Mouse (Mus musculus): ENCODE data around the gene Shkbp1.

The Shkbp1 gene

DNA sequence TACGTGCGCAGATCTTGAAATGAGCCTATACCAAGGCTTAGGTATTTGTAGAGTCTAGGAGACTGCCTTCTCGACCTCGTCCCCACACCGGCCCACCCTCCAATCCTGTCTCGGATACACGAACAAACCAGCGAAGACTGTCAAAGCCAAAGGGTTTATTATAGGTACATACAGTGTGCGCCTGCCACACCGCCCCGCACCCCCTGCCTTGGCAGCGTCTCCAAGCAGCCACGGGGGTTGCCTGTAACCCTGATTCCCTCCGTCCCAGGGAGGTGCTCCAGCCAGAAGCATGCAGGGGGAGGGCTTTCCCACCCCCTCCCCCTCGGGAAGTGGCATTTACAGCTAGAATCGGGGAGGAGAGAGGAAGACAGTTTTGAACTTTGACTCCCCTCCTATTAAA lies 429 bp upstream of the Shkbp1 start:
- POLR2A ChIA-PET, result interaction anchor here (0.5 to 8.6 kb wide), 67 partner anchors 10 to 1215 kb away, joined by 3 to 97 read pairs (median 4); partner anchors contain the start of genes BC024978 (in 2 of the 4), Sertad1 (in 2 of the 4), Snrpa (in 2 of the 4) and Egln2 (in 1 of the 4)
- CTCF ChIA-PET, result interaction anchor here (0.5 to 2.4 kb wide), 45 partner anchors 9 to 940 kb away, joined by 3 to 12 read pairs (median 4); partner anchors contain the start of gene Zfp60 (in 1 of the 4)

DNA sequence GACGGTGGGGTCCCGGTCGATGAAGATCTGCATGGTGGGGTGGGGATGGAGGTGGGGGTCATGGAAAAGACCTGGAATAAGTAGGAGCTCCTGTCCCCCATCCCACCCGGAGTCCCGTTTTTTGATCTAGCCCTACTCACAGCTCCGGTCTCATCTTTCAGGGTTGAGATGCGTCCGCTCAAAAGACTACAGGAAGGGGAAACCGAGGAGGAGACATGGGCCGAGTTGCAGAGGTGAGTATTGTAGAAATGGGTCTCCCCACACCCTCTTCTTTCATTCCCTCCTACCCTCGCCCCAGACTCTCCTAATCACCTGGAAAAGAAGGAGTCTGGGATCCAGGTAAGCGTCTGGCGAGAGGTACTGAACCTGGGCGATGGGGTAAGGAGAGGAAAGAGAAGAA lies 558 bp downstream of the Shkbp1 start:
- CTCF ChIA-PET, result interaction anchor here (0.7 to 2.4 kb wide), 31 partner anchors 8 to 376 kb away, joined by 3 to 9 read pairs (median 4); partner anchors contain the start of gene Zfp60 (in 1 of the 4)
- POLR2A ChIA-PET, result interaction anchor here (0.7 to 8.6 kb wide), 45 partner anchors 9 to 293 kb away, joined by 3 to 97 read pairs (median 6); partner anchors contain the start of genes BC024978 (in 2 of the 4), Sertad1 (in 2 of the 4), Snrpa (in 2 of the 4) and Coq8b (in 1 of the 4)

DNA sequence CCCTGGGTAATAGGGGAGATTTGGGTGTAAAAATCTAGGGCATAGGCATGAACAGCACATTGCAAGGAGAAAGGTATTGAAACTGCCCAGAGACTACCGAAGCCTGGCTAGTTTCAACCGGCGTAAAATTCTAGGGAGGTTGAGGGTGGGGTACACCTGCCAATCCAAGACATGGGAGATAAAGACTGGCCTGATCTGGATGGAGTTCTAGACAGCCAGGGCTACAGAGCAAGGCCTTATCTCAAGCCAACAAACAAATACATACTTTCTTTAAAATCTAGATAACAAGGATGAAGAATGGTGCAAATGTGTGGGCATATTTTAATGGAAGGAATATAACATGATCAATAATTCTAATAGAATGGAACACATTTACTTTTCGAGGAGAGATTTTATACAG lies 1.0 kb downstream of the Shkbp1 start:
- CTCF ChIA-PET, result interaction anchor here in 3 of 4 experiments (0.5 to 2.0 kb wide), 13 partner anchors 11 to 736 kb away, joined by 3 to 8 read pairs (median 4); no protein-coding TSS in a partner anchor
- POLR2A ChIA-PET, result interaction anchor here (0.5 to 8.6 kb wide), 28 partner anchors 9 to 378 kb away, joined by 3 to 97 read pairs (median 5); partner anchors contain the start of genes BC024978 (in 1 of the 4), Coq8b (in 1 of the 4), Ltbp4 (in 1 of the 4) and Numbl (in 1 of the 4)

DNA sequence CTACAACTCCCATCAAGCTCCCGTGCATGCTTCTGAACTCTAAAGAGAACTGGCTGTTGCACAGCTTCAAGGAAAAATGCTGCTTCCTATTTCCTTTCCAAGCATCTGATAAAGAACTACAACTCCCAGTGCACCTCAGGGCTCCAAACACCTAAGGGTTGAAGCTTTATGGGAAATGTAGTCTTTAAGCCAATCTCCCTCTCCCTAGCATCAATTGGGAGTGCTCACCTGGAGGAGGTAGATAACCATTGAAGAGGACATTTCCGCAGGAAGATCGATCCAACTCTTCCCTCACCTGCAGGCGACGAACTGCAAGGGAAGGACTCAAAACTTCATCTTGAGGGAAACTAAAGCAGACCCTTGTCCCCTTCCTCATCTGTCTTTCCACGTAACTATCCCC lies 1.7 kb downstream of the Shkbp1 start:
- POLR2A ChIA-PET, result interaction anchor here in 3 of 4 experiments (0.6 to 8.6 kb wide), 28 partner anchors 9 to 1605 kb away, joined by 3 to 97 read pairs (median 4); partner anchors contain the start of genes Coq8b (in 1 of the 3), Ltbp4 (in 1 of the 3), Numbl (in 1 of the 3) and Sertad1 (in 1 of the 3)
- CTCF ChIA-PET, result interaction anchor here in 3 of 4 experiments (0.5 to 2.0 kb wide), 17 partner anchors 10 to 736 kb away, joined by 3 to 8 read pairs (median 3); partner anchors contain the start of genes Coq8b (in 1 of the 3) and Zfp607b (in 1 of the 3)

DNA sequence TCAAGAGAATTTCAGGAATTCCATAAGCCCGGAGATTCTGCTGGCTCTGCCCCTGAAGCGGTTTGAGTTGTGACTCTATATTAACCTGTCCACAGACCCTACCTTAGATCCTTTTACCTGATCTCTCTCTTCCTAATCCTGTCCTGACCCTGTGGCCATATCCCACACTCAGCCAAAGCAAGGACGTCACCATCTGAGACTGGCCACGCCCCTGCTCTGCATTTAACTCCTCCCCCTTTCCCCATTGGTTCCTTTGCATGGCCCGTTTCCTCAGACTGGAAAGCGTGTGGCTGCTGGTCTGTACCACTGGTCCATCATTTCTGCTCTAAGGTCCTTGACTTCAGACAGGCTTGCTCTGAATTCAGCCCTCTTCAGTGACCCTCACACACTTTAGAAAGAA lies 10.4 kb downstream of the Shkbp1 start:
- ChIA-PET CTCF (no interaction called here), POLR2A (interaction anchor here in 1 of 4 experiments (2.9 kb wide), 1 partner anchor 11 kb away, joined by 14 read pairs; the partner anchor contains the start of genes Gm20479 and Shkbp1)

DNA sequence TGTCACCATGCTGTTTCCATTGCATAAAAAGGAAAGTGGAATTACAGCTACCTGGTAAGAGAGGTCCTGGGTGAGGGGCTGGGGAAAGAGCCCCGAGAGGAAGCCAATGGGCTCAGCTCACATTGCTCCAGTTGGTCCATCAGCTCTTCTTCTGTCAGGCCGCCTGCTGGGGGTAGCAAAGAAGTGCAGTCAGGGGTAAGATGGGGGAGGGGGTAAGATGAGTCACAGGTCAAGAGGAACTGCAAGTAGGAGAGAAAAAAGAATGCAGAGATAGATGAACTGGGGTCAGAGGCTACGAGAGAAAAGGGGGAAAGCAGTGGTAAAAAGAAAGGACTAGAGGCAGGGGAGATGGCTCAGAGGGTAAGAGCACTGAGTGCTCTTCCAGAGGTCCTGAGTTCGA lies 13.2 kb downstream of the Shkbp1 start:
- POLR2A ChIA-PET, result interaction anchor here (0.6 to 2.3 kb wide), 27 partner anchors 8 to 91 kb away, joined by 3 to 11 read pairs (median 3); partner anchors contain the start of genes Gm20479 (in 1 of the 4) and Shkbp1 (in 1 of the 4)

DNA sequence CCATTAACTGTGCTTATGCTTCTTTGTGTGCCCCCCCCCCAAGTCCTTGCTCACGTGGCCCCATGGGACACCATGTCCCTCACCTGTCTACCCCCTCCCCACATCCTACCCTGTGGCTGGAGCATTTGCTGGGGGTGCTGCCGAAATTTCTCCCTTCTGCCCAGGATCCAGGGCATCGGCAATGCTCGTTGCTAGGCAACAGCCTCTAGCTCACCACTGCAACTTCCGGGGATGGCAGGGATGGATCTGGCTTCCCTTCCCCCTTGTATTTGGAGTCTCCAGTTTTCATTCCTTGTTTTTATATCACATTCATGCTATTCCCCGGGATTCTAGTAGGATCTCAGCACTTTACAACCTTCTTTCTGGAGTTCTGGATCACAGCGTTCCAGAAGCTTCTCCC lies 16.3 kb downstream of the Shkbp1 start:
- CTCF ChIA-PET, result no interaction called here

More for the DNA sequence above, 13.2 kb downstream of the Shkbp1 start:
- CTCF ChIA-PET, result interaction anchor here (0.5 to 2.2 kb wide), 39 partner anchors 9 to 208 kb away, joined by 3 to 28 read pairs (median 4); partner anchors contain the start of genes Gm20479 (in 1 of the 4) and Shkbp1 (in 1 of the 4)

DNA sequence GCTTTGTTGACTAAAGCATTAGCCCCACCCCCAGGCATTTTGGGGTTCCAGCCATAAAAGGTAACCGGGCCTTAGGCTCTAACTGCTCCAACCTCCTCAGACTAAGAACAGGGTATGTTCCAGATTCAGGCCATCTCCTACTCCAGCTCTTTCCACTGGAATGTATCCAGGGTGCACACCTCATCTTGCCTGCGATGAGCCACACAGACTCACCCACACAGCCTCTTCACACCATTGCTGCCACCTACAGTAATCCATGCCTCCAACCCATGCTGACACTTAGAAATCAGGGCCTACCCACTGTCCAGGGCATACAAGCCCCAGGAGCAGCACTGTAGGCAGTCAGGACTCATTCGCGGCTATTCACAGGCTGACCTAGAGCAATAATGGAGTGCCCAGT lies 16.7 kb downstream of the Shkbp1 start:
- POLR2A ChIA-PET, result interaction anchor here in 2 of 4 experiments (0.9 to 3.4 kb wide), 7 partner anchors 10 to 60 kb away, joined by 3 to 25 read pairs (median 4); partner anchors contain the start of genes Gm20479 (in 1 of the 2) and Shkbp1 (in 1 of the 2)
- CTCF ChIA-PET, result interaction anchor here in 1 of 4 experiments (0.5 kb wide), 1 partner anchor 62 kb away, joined by 3 read pairs; no protein-coding TSS in a partner anchor

More for the DNA sequence above, 16.3 kb downstream of the Shkbp1 start:
- POLR2A ChIA-PET, result interaction anchor here in 2 of 4 experiments (1.2 to 3.4 kb wide), 8 partner anchors 8 to 59 kb away, joined by 3 to 25 read pairs (median 5); partner anchors contain the start of genes Gm20479 (in 1 of the 2) and Shkbp1 (in 1 of the 2)

DNA sequence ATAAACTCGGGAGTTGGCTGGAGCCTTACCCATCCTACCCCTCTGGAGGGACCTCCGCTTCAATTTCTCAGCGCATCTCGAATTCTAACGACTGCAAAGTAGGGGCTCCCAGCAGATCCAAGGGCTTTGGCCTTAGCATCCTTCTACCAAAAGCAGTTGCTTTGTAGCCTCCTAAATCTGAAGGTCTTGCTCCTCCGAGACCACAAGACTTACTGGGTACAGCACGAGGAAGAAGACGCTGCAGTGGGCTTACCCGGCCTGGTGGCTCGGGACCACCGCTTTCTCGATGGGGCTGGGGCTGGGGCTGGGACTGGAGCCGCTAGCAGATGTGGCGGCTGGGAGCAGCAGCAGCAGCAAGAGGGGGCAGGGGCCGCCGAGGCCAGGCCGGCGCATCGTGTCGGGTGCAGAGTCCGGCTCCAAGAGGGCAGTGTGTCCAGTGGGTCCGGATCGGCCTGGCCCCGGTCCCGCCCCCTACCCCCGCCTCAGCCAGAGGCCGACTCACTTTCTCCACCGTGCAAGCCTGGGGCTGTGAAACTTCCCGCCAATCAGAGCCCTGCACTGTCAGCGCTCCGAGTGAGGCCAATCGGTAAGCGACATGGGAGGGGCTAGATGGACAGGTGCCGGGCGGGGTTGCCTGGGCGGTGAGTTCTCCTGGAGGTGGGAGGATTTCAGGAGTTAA lies 18.5 kb downstream of the Shkbp1 start, which contains the start of gene Ltbp4:
Gene Ltbp4, minus strand, starts transcription at position 518 of the 679 bp plus-strand sequence.
- ChIA-PET CTCF (interaction anchor here in 2 of 4 experiments (0.6 to 1.2 kb wide), 12 partner anchors 15 to 169 kb away, joined by 3 to 10 read pairs (median 3); no protein-coding TSS in a partner anchor), POLR2A (interaction anchor here in 3 of 4 experiments (0.5 to 3.4 kb wide), 15 partner anchors 9 to 213 kb away, joined by 3 to 25 read pairs (median 4); partner anchors contain the start of genes Gm20479 (in 1 of the 3) and Shkbp1 (in 1 of the 3))

DNA sequence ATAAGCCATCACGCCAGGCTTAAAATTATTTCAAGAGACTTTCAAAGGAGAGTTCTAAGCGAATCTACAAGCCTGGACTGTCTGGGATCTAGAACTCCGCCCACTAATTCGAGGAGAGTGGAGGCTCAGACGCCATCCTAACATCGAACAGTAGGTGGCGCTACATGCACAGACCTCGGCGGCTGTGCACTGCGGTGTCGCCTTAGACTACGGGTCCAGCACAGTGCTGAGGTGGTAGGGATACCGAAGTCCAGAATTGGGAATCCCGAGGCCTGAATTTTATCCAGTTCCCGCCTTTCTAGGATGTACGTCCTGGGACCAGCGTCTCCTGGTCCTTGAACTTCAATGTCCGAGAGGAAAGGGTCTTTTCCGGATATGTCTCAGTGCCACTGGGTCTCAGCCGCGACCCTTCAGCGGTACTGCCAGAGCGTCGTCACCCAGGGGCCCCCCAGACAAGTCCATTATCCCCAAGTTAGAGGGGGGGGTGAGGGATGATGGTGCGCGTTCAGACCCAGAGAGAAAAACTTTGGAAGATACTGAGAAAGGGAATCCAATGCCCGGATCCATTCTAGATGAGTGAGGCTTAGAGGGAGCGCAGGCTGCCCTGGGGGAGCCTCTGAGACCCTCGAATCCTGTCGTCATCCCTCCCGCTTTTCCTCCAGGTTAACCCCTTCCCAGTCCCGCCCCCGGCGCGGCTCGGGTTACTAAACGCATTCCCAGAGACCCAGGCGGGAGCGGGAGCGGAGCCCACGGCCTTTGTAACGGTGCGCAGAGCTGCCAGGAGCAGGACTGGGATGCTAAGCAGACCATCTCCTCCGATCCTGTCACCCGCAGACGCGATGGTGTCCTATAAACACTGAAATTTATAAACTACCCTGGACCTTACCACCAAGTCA lies 19.6 kb downstream of the Shkbp1 start:
- CTCF ChIA-PET, result interaction anchor here in 2 of 4 experiments (0.6 to 1.2 kb wide), 10 partner anchors 19 to 170 kb away, joined by 3 to 10 read pairs (median 3); no protein-coding TSS in a partner anchor
- POLR2A ChIA-PET, result interaction anchor here in 3 of 4 experiments (0.5 to 21.4 kb wide), 16 partner anchors 10 to 68 kb away, joined by 3 to 590 read pairs (median 4); partner anchors contain the start of genes Gm20479 (in 1 of the 3) and Shkbp1 (in 1 of the 3)

DNA sequence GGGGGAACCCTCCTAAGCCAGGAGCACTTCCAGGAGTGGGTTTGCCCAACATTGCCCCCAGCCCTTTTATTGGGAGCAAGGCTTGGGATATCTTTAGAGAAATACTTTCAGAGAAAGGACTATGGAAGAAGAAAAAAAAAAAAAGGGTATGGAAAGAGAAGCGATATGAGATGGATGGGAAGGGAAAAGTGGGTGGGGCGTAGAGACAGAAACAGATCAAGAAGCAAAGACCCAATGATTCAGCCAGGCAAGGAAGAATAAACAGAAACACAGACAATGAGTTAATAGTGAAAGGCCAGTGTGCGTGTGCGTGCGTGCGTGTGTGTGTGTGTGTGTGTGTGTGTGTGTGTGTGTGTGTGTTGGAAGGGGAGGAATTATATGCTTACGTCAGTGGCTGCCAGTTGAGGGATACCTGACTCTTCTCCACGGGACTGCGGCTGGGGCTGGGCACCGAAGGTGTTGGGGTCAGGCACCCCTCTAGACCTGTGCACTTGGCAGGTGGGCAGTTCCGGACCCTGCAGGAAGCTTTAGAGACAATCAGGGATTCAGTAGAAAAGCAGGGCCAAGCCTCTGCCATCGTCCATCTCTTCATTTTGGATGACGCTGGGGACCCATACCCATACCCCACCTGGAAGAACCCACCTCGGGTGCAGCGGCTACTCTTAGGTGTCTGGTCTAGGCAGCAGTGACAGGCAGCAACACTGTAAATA lies 20.7 kb downstream of the Shkbp1 start:
- POLR2A ChIA-PET, result interaction anchor here in 3 of 4 experiments (0.5 to 21.4 kb wide), 8 partner anchors 9 to 69 kb away, joined by 3 to 590 read pairs (median 28); partner anchors contain the start of genes Gm20479 (in 1 of the 3) and Shkbp1 (in 1 of the 3)
- CTCF ChIA-PET, result interaction anchor here in 3 of 4 experiments (1.0 to 8.5 kb wide), 5 partner anchors 27 to 72 kb away, joined by 3 to 173 read pairs (median 68); no protein-coding TSS in a partner anchor

DNA sequence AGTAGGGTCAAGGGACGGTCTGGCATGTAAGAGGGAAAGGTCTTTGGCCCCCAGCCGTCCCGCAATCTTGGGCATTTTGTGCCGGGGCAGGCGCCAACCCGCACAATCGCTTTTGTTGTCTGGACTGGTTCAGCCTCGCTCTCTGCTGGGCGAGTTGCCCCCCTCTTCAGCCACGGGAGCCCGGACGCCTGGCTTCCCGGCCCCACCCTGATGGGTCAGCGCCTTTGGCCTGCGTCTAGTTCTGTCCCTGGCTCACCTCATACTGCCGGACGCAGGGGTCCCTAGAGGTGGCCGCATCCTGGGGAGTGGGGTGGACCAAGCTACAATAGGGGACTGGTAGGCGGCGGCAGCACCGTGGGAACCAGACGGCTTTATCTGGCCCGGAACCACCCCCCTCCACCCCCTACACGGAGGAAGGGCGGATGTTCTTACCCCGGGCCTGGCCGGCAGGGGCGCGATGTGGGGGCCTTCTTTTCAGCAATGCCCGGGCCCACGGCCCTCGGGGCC lies 21.4 kb downstream of the Shkbp1 start:
- CTCF ChIA-PET, result interaction anchor here (0.6 to 8.5 kb wide), 19 partner anchors 8 to 1016 kb away, joined by 3 to 173 read pairs (median 4); partner anchors contain the start of gene Rps16 (in 1 of the 4)
- POLR2A ChIA-PET, result interaction anchor here in 3 of 4 experiments (0.5 to 21.4 kb wide), 15 partner anchors 8 to 68 kb away, joined by 3 to 590 read pairs (median 4); partner anchors contain the start of genes Gm20479 (in 1 of the 3) and Shkbp1 (in 1 of the 3)

DNA sequence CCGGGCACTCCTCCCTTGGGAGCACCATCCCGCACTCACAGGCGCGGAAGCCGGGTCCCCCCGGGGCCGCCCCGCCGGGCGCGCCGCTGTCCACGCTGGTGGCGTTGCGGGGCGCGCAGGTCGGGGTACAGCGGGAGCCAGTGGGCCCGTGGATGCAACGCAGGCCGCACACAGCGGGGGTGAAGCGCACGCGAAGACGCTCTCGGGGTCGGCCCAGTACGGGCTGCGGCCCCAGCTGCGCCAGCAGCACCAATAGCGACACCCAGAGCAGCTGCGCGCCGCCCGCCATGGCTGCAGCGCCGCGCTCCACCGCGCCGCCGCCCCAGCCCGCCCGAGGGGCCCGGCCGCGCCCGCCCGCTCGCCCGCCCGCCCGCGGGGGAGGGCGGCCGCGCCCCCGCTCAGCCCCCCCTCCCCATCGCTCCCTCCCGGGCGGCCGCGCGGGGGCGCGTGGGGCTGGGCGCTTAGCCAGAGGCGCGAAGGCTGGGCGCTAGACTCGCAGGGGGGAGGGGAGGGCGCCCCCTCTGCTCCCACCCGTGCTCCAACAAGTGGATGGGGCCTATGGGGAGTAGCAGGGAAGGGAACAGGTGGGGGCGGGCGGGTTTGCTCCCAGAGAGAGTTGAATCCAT lies 22.4 kb downstream of the Shkbp1 start:
- ChIA-PET CTCF (interaction anchor here (0.6 to 8.5 kb wide), 39 partner anchors 7 to 1017 kb away, joined by 3 to 173 read pairs (median 8); partner anchors contain the start of genes Akt2 (in 1 of the 4) and Rps16 (in 1 of the 4)), POLR2A (interaction anchor here (0.6 to 21.4 kb wide), 43 partner anchors 9 to 685 kb away, joined by 3 to 590 read pairs (median 4); partner anchors contain the start of genes Gm20479 (in 2 of the 4), Shkbp1 (in 2 of the 4), Snrpa (in 2 of the 4) and BC024978 (in 1 of the 4))

DNA sequence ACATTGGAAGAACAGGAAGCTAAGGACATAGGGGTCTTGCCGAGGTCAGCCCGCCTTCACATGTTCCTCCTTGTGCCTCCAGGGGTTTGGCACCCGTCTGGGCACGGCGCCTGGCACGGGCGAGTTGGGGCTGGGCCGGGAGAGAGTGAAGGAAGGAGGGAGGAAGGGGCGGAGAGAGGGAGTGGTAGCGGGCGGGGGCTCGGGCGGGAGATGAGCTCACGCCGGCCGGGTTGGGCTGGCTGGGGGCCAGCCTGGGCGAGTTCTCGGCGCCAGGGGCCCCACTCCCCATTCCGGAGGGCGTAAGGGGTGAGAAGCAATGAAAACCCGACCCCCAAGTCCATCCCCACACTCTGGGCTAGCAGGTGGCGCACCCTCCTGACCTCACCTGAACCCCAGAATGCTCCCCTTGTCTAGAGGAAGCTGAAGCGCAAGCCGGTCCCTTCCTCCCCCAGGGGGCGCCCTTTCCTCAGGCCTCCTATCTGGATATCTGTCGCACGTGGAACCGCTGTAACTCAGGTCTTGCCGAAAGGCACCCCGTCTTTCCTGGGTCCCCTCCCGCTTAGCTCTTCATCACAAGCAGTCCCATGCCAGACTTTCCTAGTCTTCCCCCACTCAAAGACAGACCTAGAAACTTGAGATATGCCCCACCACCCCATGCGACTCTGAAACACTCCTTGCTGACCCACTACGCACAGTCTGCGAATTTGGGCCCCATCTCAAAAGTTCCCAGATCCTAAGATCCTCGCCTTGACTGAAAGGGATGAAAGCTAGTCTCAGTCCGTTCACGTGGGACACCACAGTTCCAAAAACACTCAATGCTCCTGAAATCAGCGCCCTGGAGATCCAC lies 23.2 kb downstream of the Shkbp1 start:
- POLR2A ChIA-PET, result interaction anchor here (0.5 to 21.4 kb wide), 80 partner anchors 8 to 1543 kb away, joined by 3 to 590 read pairs (median 5); partner anchors contain the start of genes BC024978 (in 2 of the 4), Egln2 (in 2 of the 4), Gm20479 (in 2 of the 4) and Sertad1 (in 2 of the 4)
- CTCF ChIA-PET, result interaction anchor here (0.5 to 8.5 kb wide), 85 partner anchors 8 to 1577 kb away, joined by 3 to 173 read pairs (median 5); partner anchors contain the start of genes Akt2 (in 1 of the 4), Coq8b (in 1 of the 4), Rab4b (in 1 of the 4) and Sertad3 (in 1 of the 4)
